Mouse (Mus musculus): ENCODE data around the gene Cox7a2l. TPM values are rescaled to one million over a fixed set of nuclear protein-coding genes. Genes with fewer than 3 reads are reported as not detected.

The Cox7a2l gene
- polyA plus RNA-seq, 1 experiment from 2014 or later: 179 TPM

Other genes starting within 250 kb of the Cox7a2l start
- gene Eml4, start 166.4 kb downstream of the Cox7a2l start, polyA plus RNA-seq (2014; fragmentation: Nextera tagmentation; extraction: Ambion mirVana): 47.1 and 49.0 TPM in 2 replicates
- 0.05 TPM in 1 of 2 replicates, not detected in the other for gene Kcng3, start 114.6 kb upstream of the Cox7a2l start, polyA plus RNA-seq (2014; fragmentation: Nextera tagmentation; extraction: Ambion mirVana)
- 41.1 and 41.7 TPM in 2 replicates for gene Mta3, start 188.8 kb upstream of the Cox7a2l start, polyA plus RNA-seq (2014; fragmentation: Nextera tagmentation; extraction: Ambion mirVana)

Measured in hindbrain, embryonic 11.5 days (tissue).